Mouse (Mus musculus): ENCODE results near the gene Satb2. TPM values are rescaled to one million over a fixed set of nuclear protein-coding genes. Genes with fewer than 3 reads are reported as not detected.
A peak's percentile ranks its signal among the peaks of the same experiment; 100 is the strongest.
"Not testable (repeated sequence)": the region's sequence is repeated elsewhere in the genome, so short reads cannot be mapped to it uniquely, and the experiment has no call there.

Gene Satb2
- total RNA-seq, 2 experiments from 2014 or later = 0.83 to 0.96 TPM

DNA sequence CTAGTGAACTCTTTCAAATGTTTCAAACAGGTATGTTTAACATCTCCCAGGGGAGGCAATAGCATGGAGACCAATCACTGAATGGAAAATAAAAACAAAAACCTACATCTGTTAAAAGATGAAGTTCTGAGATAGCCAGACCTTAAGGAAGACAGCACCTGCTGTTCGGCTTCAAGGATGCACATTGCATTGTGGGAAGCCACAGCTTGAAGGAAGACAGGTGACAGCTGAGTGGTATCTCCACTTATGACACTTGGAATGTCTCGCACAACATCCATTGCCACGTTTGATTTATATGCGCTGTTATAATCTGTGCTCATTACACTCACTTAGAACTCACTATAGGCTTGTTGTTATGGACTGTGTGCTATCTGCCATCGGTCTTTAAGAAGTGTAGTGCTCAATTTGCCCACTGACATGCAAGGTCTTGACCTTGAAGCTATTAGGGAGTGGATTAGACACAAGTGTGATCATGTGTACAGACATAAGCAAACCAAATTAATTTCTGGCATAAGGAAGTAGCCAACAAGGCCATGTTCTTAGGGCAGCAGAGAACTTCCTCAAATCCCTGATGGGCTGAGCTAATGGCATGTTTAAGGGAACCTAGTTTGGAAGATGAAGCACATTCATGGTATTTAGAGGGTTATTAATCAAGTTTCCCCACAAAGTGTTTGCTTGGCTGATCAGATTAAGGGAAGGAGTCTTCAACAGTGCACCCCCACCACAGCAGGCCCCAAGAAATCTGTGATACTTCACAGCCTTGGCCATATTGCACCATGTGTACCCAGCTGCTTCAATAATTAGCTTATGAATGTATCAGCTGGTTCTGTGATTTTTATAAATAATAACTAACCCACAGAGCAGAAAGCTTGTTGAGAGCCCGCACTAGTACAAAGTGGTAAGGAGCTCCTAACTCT, 144.2 kb downstream of the Satb2 start:
- DNase-seq (ENCODE audit: low spot score in 2 of 2) = no peak

DNA sequence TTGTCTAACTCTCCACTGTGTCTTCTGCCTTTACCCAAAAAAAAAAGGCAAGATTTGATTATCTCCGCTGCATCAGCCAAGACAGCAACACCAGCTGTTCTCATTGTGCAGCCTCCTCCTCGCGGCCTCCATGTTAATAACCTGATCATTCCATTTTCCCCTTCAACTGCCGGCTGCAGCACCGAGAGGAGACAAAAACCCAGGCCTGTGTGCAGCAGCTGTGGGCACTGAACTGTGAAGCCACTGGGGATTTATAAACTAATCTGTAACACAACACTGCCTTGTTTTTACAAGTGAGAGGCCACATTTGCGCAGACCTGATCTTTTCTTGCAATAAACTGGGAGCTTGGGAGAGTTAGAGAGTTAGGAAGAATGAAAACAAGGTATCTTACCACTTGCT, 145.1 kb downstream of the Satb2 start:
- DNase-seq (ENCODE audit: low spot score in 2 of 2) = peak in 1 of 2 experiments; percentile 8

DNA sequence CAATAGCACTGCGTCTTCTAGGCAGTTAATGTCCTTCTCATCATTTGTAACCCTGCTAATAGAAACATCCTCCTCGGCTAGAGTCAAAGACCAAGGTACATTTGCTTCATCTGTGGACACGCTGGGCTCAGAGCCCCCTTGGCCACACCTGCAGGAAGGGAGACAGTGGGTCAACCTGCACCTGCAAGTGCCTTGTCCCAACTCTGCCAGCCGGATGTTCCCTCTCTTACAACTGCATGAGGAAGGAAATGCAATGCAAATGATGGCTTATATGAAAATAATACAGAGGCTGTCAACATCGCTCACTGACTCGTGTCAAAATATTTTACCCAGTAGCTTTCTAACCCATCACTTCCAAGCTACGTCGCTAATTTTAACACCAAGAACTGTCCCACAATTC, 145.7 kb downstream of the Satb2 start:
- DNase-seq (ENCODE audit: low spot score in 2 of 2) = no peak

DNA sequence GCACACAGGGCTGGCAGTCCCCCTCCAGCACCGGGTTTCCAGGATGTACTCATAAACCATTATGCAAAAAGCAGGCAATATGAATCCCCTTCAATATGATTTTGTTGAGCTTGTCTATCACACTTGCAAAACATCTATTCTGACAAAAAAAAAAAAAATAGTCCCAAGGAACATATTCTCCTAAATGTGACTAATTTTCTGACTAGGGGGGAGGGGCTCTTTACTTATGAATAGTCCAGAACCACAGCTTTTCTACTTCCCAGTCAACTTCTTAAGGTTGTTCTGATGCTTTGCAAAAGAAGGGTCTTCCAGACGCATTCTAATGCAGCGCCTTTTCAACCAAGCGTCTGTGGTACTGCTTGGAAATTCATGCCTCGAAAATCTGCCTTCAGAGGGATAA, 155.7 kb downstream of the Satb2 start:
- no peak for DNase-seq (ENCODE audit: low spot score in 2 of 2)

DNA sequence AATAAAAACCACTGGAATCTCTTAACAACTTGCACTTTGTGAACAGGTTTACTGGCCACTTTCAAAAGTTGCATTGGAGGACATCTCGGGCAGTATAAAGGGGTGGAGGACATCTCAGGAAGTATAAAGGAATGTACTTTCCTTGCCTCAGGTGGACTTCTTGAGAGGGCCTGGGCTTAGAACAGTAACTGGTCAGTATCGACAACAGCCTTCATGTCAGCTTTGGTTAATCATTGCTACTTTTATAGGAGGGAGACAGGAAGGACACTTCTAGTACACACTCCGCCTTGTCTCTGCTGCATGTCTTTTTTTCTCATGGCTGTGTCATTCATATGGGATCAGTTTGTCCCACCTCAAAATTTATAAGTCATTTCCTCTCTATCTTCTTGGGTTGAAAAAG, 156.4 kb downstream of the Satb2 start:
- no peak for DNase-seq (ENCODE audit: low spot score in 2 of 2)

DNA sequence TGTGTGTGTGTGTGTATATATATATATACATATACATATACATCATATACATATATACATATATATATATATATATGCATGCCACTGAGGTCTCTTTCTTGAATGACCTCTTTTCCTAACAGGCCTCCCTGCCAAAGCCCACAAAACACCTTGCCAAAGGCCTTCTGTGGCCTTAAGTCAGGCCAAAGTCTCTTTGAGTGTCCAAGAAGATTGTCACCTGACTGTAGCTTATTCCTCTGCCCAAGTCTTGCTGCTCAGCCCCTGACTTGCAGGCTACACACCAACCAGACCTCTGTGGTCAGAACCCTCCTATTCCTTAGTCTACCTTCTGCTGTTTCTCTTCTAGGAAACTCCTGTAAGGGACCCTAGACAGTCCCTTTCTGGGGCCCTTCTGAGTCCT, 164.9 kb downstream of the Satb2 start:
- DNase-seq (ENCODE audit: low spot score in 2 of 2) = no peak

DNA sequence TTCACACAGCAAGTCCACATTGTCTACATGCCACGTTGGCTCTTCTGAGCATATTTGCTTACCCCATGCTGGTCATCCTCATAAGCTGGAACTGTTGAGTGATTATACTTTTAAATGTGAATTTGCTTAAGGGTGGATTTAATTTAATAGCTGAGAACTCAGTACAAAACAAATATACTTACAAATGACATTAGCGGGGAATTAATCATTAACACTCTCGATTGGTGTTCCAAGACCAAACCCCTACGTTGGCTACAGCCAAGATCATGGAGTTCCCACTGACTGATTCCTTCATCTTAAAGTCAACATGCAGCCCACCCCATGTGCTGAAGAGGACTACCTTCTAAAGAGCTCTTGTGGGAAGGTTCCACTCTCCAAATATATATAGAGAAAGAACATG, 165.5 kb downstream of the Satb2 start:
- DNase-seq (ENCODE audit: low spot score in 2 of 2) = no peak

DNA sequence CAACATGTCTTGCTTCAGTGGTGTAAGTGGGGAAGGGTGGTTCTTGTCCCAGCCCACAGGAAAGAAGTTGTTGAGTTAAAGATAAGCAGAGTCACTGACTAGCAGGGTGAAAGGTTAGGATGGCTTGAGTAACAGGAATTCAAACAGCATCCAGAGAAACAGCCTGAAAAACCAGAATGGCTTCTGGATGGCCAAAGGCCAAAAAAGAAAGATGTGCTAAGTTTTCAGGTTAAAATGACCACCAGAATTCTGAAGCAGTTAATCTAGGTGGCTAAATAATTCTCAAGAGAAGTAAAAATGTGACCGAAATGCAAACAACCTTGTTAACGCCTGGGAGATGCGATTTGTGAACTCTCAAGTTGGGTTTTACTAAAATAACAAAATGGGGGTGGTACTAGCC, 167.0 kb downstream of the Satb2 start:
- DNase-seq (ENCODE audit: low spot score in 2 of 2) = no peak

DNA sequence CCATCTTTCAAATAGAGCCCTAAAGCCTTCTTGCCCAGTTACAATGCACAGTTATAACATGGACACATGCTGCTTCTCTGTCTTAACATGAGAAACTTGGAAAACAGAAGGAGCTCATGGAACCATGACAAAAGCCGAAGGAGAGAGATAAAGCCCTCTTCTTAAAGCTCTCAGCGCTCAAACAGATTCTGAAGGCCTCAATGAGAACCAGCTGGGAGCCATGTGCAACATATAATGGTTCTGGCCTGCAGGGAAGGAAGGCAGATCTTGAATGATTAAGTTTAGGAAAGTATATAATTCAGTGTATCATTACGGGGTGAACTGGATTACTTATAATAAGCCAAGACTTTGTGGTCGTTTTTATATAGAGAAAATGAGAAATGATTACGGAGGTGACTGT, 172.4 kb downstream of the Satb2 start:
- no peak for DNase-seq (ENCODE audit: low spot score in 2 of 2)

DNA sequence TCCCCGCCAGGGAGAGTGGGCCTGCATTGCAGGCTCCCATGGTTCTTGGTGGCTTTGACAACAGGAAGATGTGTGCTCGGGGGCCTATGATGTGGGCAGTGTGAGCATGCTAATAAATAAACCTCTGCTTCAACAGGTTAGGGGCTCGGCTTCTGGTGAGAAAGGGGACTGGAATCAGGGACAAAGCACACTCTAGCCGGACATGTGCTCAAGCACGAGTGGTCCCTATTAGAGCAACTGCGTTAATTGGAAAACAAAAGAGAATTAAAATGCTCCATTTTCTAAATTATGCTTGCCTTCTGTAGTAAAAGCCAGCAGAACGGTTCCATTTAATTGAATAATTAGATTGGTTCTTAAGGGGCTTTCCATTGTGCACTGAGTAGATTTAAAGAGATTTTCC, 177.8 kb downstream of the Satb2 start:
- DNase-seq (ENCODE audit: low spot score in 2 of 2) = no peak

DNA sequence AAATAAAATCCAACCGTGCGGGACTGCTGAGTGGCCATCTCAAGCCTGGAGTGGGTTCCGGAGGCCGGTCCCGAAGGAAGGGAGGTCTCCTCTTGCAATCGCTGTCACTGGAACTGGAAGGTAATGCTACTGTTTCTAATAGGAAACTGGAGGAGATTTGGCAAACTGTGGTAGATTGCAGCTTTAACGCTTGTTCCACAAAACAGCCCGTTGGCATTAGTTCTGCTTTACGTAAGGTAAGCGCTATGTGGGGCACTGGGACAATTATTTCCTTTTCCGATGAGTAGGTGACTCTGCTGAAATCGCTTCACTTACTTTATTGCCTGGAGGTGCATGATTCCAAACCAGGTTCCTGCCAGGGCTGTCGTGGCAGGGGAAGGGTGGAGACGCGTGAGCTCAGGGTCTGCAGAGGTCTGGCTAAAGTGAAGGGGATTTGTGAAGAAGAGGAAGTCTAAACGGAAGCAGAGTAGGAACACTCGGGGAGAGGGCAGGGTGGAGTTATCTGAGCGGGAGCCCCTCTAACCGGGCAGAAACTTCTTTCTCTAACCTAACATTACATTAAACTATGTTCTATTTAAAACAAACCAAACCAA, 183.3 kb downstream of the Satb2 start:
- DNase-seq (ENCODE audit: low spot score in 2 of 2) = no peak

DNA sequence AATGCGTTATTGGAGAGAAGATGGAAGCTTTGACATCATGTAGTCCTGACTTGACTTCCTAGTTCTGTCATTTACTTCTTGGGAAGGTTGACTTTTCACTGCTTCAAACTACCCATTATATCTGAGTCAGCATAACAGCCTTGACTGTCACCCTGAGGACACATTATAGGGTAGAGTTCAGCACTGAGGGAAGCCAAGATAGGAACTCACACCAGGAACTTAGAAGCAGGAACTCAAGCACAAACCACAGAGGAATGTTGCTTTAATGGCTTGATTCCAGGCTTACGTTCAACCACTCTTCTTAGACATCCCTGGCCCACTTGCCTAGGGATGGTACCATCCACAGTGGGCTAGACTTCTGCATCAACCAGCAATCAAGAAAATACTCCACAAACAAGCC, 188.8 kb downstream of the Satb2 start:
- no peak for DNase-seq (ENCODE audit: low spot score in 2 of 2)

DNA sequence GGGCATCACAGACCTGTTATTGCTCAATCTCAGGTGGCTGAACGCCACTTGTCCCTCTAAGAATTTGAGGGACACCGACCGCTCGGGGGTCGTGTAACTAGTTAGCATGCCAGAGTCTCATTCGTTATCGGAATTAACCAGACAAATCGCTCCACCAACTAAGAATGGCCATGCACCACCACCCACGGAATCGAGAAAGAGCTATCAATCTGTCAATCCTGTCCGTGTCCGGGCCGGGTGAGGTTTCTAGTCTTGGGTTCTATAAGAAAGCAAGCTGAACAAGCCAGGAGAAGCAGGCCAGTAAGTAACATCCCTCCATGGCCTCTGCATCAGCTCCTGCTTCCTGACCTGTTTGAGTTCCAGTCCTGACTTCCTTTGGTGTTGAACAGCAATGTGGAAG, 196.3 kb downstream of the Satb2 start:
- DNase-seq (ENCODE audit: low spot score in 2 of 2) = not testable (repeated sequence)

DNA sequence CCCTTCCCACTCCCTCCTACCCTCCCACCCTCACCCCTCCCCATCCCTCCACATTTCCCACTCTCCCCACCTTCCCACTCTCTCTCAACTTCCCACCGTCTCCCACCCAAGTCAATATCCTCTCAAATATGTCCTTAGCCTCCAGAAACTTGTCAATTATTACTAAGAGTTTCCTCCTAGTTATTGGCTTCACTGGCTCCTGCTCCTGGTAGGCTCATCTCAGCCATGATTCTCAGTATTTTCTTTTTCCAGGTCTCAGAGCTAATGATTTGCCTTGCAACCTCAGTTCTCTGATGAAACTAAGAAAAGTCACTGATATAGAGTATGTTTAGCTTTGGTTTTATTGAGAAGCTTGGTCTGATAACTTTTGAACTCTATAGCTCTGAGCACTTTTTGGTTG, 214.2 kb downstream of the Satb2 start:
- no peak for DNase-seq (ENCODE audit: low spot score in 2 of 2)

DNA sequence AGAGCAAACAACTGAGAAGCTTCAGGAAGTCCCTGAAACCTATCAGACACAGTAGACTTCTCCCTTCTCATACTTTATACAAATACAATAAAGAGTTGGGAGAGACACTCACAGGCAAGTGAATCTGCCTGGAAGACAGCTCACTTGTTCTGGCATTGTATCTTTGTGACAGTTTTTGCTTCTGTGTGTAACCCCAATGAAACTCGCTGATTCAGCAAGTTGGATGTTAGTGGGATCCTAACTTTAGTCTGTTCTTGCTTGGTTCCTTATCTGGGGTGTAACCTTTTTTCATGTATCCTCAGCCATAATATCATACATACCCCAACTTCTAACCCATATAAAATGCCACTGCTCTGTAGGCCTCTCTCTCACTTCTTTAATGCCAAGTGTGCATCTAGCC, 216.9 kb downstream of the Satb2 start:
- DNase-seq (ENCODE audit: low spot score in 2 of 2) = no peak

DNA sequence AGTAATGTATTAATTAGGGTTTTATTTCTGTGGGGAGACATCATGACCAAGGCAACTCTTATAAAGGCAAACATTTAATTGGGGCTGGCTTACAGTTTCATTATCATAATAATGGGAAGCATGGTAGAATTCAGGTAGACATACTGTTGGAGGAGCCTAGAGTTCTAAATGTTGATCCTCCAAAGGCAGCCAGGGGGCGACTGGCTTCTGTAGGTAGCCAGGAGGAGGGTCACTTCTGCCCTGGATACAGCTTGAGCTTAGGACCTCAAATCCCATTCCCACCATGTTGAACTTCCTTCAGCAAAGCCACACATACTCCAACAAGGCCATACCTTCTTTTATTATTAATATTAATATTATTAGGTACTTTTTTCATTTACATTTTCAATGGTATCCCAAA, 225.2 kb downstream of the Satb2 start:
- no peak for DNase-seq (ENCODE audit: low spot score in 2 of 2)

DNA sequence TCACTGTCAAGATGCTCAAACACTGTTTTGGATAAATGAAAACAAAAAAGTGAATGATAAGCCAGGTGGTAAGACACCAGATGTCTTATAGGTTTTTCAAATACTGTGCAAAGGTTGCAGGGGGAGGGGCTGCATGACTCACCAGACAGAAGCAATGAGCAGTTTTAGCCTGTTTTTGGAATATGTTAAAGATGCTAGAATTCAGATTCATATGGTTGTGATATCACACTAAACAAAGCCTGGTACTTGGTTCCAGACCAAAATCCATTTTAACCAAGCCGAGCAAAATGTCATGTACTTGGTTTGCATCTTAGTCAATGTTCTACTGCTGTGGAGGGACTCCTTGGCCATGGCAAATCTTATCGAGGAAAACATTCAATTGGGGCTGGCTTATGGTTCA, 227.8 kb downstream of the Satb2 start:
- no peak for DNase-seq (ENCODE audit: low spot score in 2 of 2)

DNA sequence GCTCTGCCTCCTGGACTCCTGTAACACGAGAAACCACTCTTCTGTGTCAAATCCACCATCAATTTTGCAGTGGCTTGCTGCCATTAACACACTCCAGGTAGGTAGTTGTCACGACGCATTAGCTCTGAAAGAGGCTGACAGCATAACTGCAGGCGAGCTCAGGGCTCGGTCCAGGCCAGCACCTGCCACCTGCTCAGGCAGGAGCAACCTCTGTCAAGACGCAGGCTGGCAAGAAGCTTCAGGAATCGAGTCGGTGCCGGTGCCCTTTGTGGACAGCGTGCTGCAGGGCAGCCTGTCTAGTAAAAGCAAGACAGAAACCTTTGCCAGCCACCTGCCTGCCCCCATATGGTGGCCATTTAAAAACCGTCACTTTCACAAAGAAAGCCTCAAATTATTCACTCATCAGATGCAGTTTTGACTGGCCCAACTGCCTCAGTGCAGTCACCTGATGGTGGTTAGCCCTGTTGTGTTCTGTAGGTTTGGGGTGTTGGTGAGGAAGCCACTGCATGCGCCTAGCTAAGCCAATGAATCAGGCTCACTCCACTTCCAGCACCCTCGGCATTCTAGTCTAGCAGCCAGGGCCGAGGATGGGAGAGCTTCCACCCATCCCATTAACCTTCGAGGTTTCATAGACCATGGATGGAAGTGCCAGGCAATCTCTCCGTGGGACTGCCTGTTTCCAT, 228.7 kb downstream of the Satb2 start:
- DNase-seq (ENCODE audit: low spot score in 2 of 2) = no peak

DNA sequence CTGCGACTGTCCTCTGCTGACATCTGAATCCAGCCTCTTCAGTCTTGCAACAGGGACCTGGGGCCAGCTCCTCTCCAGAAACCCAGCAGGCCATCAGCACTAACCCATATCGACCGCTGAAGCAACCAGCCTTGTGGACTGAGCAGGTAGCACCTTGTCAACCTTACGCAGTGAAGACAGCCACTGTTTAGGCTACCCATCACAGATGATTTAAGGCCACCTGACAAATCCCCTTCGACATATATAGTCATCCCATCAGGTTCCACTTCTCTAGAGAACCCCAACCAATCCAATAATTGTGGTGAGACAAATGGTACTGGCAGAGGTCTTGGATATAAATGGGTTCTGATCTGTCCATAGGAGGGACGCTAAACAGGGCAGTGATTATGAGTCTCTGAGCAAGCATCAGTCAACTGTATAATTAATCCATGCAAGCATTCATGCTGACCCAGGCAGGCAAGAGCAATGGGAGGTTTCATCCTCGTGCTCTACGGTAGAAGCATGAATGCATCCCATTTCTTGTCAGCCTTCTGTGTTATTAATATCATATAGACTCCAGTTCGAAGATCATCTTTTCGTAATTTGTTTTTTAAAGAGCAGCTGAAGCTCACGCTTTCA, 229.5 kb downstream of the Satb2 start:
- no peak for DNase-seq (ENCODE audit: low spot score in 2 of 2)

All from gastrocnemius, postnatal 4 days (tissue).